Mouse (Mus musculus): ENCODE results near the gene Ephb1. TPM values are rescaled to one million over a fixed set of nuclear protein-coding genes. Genes with fewer than 3 reads are reported as not detected.

Ephb1 gene
- polyA plus RNA-seq, 1 experiment, result not detected

DNA sequence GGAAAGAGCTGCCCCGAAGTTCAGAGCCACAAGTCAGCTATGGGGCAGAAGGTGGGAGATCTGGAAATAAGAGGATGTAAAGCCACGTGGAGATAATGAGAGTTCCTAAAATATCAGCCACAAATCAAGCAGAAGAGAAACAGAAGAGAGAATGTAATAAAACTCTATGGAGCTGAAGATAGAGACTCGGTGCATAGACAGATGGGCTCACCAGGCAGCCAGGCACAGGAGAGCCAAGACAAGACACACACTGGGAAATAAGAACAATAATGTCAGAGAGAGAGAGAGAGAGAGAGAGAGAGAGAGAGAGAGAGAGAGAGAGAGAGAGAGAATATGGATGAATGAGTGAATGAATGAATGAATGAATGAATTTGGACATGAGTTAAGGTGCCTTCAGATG, 198.6 kb downstream of the Ephb1 start:
- no peaks in the 10 kb centered on the region for H3K4me1 ChIP-seq (ENCODE audit: control insufficient read depth, insufficient read depth, low read length)
- TF ChIP-seq CTCF (IDR thresholded peaks at IDR 0.05; ENCODE audit: low read depth, low read length), result no peak
- no peak for TF ChIP-seq POLR2A (IDR thresholded peaks at IDR 0.05; ENCODE audit: borderline replicate concordance, low read depth, low read length)
- H3K27ac ChIP-seq (ENCODE audit: insufficient read depth, low read depth, low read length), result no peak overlapping the region
- H3K4me3 ChIP-seq (ENCODE audit: insufficient read depth, low read length), result no peak overlapping the region

DNA sequence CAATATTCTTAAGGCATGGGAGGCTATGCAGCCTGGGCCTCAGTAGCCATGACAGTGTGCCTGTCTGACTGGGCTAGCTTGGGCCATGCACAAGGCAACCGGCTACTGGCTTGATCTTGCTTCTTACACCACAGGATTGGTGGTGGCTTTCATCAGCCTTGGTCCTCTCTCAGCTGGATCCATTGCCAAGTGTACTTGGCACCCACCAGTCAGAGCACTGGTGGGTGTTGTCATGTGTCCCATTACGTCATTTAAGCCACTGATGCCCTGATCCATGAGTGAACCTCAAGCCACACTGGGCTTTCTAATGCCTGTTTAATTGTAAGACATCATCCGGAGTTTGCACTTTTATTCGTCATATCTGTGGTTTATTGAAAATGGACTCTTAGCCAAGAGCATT, 215.3 kb downstream of the Ephb1 start:
- TF ChIP-seq CTCF (IDR thresholded peaks at IDR 0.05; ENCODE audit: low read depth, low read length) (no peak), POLR2A (IDR thresholded peaks at IDR 0.05; ENCODE audit: borderline replicate concordance, low read depth, low read length) (no peak)
- Histone ChIP-seq H3K4me3 (ENCODE audit: insufficient read depth, low read length) (no peak overlapping the region), H3K27ac (ENCODE audit: insufficient read depth, low read depth, low read length) (no peak overlapping the region), H3K4me1 (ENCODE audit: control insufficient read depth, insufficient read depth, low read length) (no peaks in the 10 kb centered on the region)

DNA sequence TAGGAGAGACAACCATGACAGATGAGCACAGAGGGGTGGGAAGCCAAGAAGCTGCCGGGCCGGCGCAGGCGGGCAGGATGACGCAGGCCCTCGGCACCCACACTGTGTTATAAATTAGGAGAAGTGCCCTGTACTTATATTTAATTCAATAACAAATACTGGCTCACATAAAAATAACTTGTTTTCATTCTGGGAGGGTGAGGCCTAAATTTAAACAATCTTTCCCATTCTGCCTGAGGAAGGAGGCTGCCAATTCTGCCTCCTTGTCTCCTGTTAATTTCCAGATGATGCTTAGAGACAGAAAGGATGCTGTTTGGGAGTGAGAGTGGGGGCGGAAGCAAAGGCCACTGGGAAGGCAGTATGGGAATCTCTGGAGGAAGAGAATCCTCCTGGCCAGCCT, 215.8 kb downstream of the Ephb1 start:
- Histone ChIP-seq H3K4me1 (ENCODE audit: control insufficient read depth, insufficient read depth, low read length) (no peaks in the 10 kb centered on the region), H3K27ac (ENCODE audit: insufficient read depth, low read depth, low read length) (no peak overlapping the region), H3K4me3 (ENCODE audit: insufficient read depth, low read length) (no peak overlapping the region)
- TF ChIP-seq CTCF (IDR thresholded peaks at IDR 0.05; ENCODE audit: low read depth, low read length) (no peak), POLR2A (IDR thresholded peaks at IDR 0.05; ENCODE audit: borderline replicate concordance, low read depth, low read length) (no peak)

DNA sequence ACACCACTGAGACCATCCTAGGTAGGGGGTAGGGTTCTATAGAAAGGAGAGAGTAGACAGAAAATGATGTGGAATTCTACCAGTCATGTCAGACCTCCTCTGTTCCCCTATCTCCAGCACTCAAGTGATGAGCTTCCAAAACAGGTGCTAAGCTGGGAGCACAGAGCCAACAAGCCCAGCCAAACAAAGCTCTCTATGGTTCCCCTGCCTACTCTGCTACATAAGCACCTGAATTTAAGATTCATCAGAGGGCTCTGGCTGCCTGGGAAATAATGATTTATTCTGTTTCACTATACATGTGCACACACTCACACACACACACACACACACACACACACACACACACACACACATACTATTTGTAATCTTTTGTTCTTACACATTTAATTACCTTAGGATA, 216.3 kb downstream of the Ephb1 start:
- Histone ChIP-seq H3K4me1 (ENCODE audit: control insufficient read depth, insufficient read depth, low read length) (no peaks in the 10 kb centered on the region), H3K4me3 (ENCODE audit: insufficient read depth, low read length) (no peak overlapping the region), H3K27ac (ENCODE audit: insufficient read depth, low read depth, low read length) (no peak overlapping the region)
- TF ChIP-seq POLR2A (IDR thresholded peaks at IDR 0.05; ENCODE audit: borderline replicate concordance, low read depth, low read length) (no peak), CTCF (IDR thresholded peaks at IDR 0.05; ENCODE audit: low read depth, low read length) (no peak)

DNA sequence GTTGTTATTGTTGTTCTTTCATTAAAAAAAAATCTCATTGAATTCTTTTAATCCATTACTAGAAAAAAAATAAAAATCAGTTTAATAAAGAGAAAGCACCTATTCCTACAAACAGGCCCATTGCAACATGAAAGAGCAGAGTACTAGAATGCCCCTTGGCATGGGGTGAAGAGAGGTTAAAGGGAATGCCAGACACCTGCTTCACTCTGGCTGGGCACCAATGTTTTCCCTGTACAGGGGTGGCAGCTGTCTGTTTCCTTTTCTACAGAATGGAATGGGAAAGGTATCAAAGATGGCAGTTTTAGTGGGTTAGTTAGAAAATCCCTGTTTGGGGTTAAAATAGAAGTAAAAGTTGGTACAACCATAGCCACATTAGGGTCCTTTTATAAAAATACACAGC, 224.0 kb downstream of the Ephb1 start:
- Histone ChIP-seq H3K27ac (ENCODE audit: insufficient read depth, low read depth, low read length) (no peak overlapping the region), H3K4me3 (ENCODE audit: insufficient read depth, low read length) (no peak overlapping the region), H3K4me1 (ENCODE audit: control insufficient read depth, insufficient read depth, low read length) (no peaks in the 10 kb centered on the region)
- TF ChIP-seq POLR2A (IDR thresholded peaks at IDR 0.05; ENCODE audit: borderline replicate concordance, low read depth, low read length) (no peak), CTCF (IDR thresholded peaks at IDR 0.05; ENCODE audit: low read depth, low read length) (no peak)

DNA sequence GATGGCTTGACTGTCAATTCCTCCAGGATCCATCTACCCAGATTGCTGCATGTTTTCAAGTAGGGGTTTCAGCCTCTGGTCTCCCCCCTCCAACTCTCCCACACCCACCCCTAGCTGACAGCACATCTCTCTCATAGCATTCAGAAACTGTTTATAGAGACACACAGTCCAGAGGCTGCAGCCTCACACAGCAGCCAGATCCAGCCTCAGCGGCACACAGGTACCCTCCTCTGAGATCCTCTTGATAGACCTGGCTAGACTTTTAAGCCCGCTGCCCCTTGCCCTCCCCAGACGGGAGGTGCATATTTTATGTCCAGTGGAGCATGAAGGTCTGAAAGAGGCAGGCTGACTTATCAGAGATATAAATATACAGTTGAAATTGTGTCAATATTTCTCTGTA, 228.0 kb downstream of the Ephb1 start:
- Histone ChIP-seq H3K4me1 (ENCODE audit: control insufficient read depth, insufficient read depth, low read length) (no peaks in the 10 kb centered on the region), H3K4me3 (ENCODE audit: insufficient read depth, low read length) (no peak overlapping the region), H3K27ac (ENCODE audit: insufficient read depth, low read depth, low read length) (no peak overlapping the region)
- no peak for TF ChIP-seq POLR2A (IDR thresholded peaks at IDR 0.05; ENCODE audit: borderline replicate concordance, low read depth, low read length)
- no peak for TF ChIP-seq CTCF (IDR thresholded peaks at IDR 0.05; ENCODE audit: low read depth, low read length)

DNA sequence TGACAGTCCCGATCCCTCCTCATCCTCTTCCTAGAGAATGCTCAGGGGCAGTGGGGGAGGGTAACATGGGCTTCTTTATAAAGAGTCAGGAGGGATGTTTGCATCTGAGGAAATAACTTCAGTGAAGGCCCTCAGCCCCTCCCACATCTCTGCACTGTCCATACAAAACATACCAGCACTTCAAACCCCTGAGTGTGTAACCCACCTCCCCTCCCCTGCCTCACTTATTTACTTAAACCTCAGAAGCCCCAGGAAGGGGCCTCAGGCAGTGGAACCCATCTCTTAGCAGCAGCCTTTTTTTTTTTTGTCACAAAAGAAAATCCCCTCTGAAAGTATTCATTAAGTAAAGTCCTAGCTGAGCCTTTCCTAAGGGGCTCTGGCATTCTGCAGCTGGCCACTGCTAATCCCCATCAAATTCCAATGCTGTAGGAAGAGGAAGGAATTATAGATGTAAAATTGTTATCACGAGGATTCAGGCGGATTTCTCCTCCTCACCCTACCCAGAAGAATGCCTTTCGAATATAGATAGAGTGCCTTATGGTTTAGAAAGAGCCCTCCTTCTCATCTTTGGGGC, 231.5 kb downstream of the Ephb1 start:
- no peak overlapping the region for H3K27ac ChIP-seq (ENCODE audit: insufficient read depth, low read depth, low read length)
- H3K4me1 ChIP-seq (ENCODE audit: control insufficient read depth, insufficient read depth, low read length), result no peaks in the 10 kb centered on the region
- TF ChIP-seq POLR2A (IDR thresholded peaks at IDR 0.05; ENCODE audit: borderline replicate concordance, low read depth, low read length) (no peak), CTCF (IDR thresholded peaks at IDR 0.05; ENCODE audit: low read depth, low read length) (no peak)
- H3K4me3 ChIP-seq (ENCODE audit: insufficient read depth, low read length), result no peak overlapping the region

DNA sequence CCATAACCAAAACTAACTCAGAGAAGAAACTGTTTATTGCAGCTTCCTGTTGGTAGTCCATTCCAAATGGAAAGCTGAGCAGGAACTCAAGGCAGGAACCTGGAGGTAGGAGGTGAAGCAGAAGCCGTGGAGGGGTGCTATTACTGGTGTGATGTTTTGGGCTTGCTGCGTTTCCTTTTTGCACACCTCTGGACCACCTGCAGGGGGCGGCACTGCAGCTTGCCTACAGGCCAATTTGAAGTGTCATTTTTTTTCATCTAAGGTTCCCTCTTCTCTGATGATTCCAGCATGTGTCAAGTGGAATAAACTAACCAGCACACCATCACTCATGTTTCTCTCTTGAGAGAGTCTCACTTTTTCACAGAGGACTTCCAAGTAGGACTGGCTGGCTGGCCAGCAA, 235.1 kb downstream of the Ephb1 start:
- no peak for TF ChIP-seq CTCF (IDR thresholded peaks at IDR 0.05; ENCODE audit: low read depth, low read length)
- TF ChIP-seq POLR2A (IDR thresholded peaks at IDR 0.05; ENCODE audit: borderline replicate concordance, low read depth, low read length), result no peak
- Histone ChIP-seq H3K27ac (ENCODE audit: insufficient read depth, low read depth, low read length) (no peak overlapping the region), H3K4me3 (ENCODE audit: insufficient read depth, low read length) (no peak overlapping the region), H3K4me1 (ENCODE audit: control insufficient read depth, insufficient read depth, low read length) (no peaks in the 10 kb centered on the region)

DNA sequence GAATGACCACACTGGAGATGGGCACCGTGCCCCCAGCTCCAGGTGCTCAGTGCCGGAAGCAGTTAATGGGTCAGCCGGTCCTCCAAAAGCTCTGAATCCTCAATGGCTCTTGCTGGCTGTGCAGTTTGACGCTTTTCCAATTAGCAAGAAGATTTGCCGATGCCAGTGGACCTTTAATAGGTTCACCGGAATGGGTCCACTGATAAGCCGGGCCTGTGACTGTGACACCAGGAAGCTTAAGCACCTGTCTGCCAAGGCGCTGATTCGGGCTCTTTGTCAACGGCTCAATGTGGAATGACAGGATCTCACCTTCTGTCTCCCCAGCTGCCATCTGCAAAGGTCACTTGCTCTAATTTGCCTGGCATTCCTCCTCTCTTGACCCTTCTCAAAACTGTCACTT, 239.2 kb downstream of the Ephb1 start:
- no peak overlapping the region for H3K4me3 ChIP-seq (ENCODE audit: insufficient read depth, low read length)
- no peaks in the 10 kb centered on the region for H3K4me1 ChIP-seq (ENCODE audit: control insufficient read depth, insufficient read depth, low read length)
- H3K27ac ChIP-seq (ENCODE audit: insufficient read depth, low read depth, low read length), result no peak overlapping the region
- TF ChIP-seq CTCF (IDR thresholded peaks at IDR 0.05; ENCODE audit: low read depth, low read length) (no peak), POLR2A (IDR thresholded peaks at IDR 0.05; ENCODE audit: borderline replicate concordance, low read depth, low read length) (no peak)

DNA sequence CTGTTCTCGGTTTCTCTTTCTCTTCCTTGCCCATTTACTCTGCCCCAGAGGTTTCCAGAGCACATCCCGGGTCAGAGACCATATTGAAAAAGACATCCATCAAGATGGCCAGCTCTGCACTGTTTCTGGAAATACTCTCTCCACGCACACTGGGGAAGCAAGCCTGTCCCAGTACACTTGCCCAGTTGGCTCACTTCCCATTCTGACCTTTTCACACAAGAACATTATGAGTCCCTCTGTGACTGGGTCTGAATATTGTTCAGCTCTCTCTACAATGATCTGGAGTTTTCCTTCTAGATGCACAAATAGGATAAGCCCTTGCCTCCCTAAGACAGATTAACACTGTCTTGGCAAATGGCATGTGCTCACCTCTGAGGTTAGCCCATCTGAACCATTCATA, 243.0 kb downstream of the Ephb1 start:
- TF ChIP-seq POLR2A (IDR thresholded peaks at IDR 0.05; ENCODE audit: borderline replicate concordance, low read depth, low read length), result no peak
- no peak for TF ChIP-seq CTCF (IDR thresholded peaks at IDR 0.05; ENCODE audit: low read depth, low read length)
- H3K4me1 ChIP-seq (ENCODE audit: control insufficient read depth, insufficient read depth, low read length), result no peaks in the 10 kb centered on the region
- H3K4me3 ChIP-seq (ENCODE audit: insufficient read depth, low read length), result no peak overlapping the region
- no peak overlapping the region for H3K27ac ChIP-seq (ENCODE audit: insufficient read depth, low read depth, low read length)

DNA sequence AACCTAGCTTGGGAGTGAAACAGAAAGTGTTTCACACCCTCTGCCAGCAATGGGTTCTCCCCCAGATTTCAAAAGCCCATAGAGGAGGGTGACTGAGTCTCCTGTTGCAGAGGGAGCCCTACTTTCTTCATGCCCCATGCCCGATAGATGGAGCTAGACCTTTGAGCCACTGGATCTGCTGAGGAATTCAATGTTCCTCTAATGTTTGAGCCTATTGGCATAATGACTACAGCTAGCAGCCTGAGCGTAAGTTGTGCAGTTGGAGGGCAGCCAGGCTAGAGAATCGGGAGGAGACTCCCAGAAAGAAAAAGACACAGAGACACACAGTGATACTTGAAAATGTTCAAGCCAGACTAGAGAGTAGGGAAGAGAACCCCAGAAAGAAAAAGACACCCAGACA, 246.5 kb downstream of the Ephb1 start:
- no peak overlapping the region for H3K4me3 ChIP-seq (ENCODE audit: insufficient read depth, low read length)
- no peaks in the 10 kb centered on the region for H3K4me1 ChIP-seq (ENCODE audit: control insufficient read depth, insufficient read depth, low read length)
- no peak overlapping the region for H3K27ac ChIP-seq (ENCODE audit: insufficient read depth, low read depth, low read length)
- TF ChIP-seq POLR2A (IDR thresholded peaks at IDR 0.05; ENCODE audit: borderline replicate concordance, low read depth, low read length) (no peak), CTCF (IDR thresholded peaks at IDR 0.05; ENCODE audit: low read depth, low read length) (no peak)

All from bone marrow macrophage, adult 2 months (primary cell).